Mouse (Mus musculus) brown adipose tissue, adult 24 weeks (tissue): Measurements from ENCODE around the gene Cmklr1. TPM values are rescaled to one million over a fixed set of nuclear protein-coding genes. Genes with fewer than 3 reads are reported as not detected.

ENCODE experiments used
- H3K27ac ChIP-seq: fragments of 200-500 bp; replicated peaks from 2 replicates; pipeline ENCODE4 v1.5.1; 2012; ENCODE audit warnings: low read depth, mild to moderate bottlenecking, low read length
- H3K4me1 ChIP-seq: fragments of 200-500 bp; 2 replicates; pipeline ENCODE4 v1.6.1; 2012; ENCODE audit warnings: low read length, mixed read lengths; ENCODE audit not compliant: control insufficient read depth, insufficient read depth, insufficient read length
- H3K4me3 ChIP-seq: fragments of 200-500 bp; 2 replicates; pipeline ENCODE4 v1.5.1; 2012; ENCODE audit warnings: low read depth, mild to moderate bottlenecking, low read length, moderate library complexity; ENCODE audit not compliant: insufficient read depth
- polyA plus RNA-seq: library from polyadenylated mRNA; stranded (reverse); fragments of >200 nt; gene quantifications from 2 replicates; pipeline ENCODE4 v1.2.4, GENCODE M21; 2012; ENCODE audit not compliant: missing spikeins, insufficient read depth, insufficient read length

Gene Cmklr1
- polyA plus RNA-seq, 1 experiment = 10.9 TPM

- no peak overlapping the region for H3K4me3 ChIP-seq
- H3K4me1 ChIP-seq = peaks cover 13% of the 10 kb centered on the region
- peak overlapping the region; percentile 40; the same call in 1 of the 2 replicates for H3K27ac ChIP-seq
Observed at GRCm38 (mm10) chr5:113672456-113672855, 22.2 kb upstream of the Cmklr1 start.

DNA sequence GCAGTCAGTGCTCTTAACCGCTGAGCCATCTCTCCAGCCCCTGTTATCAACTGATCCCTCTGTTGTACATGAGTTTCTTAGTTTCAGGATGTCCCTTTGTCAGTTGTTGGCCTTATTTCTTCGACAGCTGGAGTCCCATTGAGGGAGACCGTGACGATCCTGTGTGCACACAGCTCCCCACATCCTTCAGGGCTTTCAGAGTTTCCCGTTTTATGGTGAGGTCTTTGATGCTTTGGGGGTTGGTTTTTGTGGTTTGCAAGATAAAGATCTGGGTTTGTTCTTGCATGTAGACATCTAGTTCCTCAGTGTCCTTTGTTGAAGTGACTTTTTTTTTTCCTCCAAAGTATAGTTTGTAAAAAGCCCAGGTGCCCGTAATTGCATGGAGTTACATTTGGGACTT lies 20.4 kb upstream of the Cmklr1 start:
- Histone ChIP-seq H3K27ac (no peak overlapping the region), H3K4me3 (no peak overlapping the region), H3K4me1 (peaks cover 13% of the 10 kb centered on the region)

DNA sequence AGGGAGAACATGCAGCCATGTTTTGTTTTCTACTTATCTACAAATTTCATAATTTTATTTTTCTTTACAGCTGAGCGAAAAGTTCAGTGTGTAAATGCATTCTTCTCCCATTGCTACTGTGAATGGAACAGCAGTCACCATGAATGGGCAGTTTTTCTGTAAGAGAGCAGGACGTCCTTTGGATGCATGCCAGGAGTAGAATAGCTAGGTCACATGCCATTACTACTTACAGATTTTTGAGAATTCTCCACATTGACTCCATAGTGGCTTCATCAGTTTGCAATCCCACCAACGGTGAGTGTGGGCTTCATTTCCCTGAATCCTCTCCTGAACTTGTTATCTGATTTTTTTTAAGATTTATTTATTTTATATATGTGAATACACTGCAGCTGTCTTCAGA lies 19.9 kb upstream of the Cmklr1 start:
- no peak overlapping the region for H3K27ac ChIP-seq
- H3K4me3 ChIP-seq = no peak overlapping the region
- peaks cover 13% of the 10 kb centered on the region for H3K4me1 ChIP-seq

GRCm38 (mm10) chr5:113664629-113665195 lies 14.5 kb upstream of the Cmklr1 start:
- H3K4me3 ChIP-seq = no peak overlapping the region
- no peak overlapping the region for H3K27ac ChIP-seq
- H3K4me1 ChIP-seq = no peaks in the 10 kb centered on the region

DNA sequence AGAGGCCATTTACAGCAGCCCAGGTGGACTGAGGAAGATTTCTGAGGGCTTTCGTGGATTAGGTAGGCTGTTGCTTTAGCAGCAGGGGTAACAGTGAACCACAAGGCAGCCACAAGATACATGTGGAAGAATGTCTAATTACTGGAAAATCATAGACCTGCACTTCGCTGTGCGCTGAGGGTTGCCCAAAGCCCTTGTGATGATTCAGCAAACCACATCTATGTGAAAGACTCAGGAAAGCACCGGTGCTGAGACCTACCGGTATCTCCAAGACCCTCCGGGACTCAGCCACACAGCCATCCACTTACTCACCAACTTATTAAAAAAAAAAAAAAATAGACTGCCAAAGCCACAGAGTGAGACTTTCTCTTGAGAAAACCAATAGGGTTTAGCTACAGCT lies 13.9 kb upstream of the Cmklr1 start:
- Histone ChIP-seq H3K4me3 (no peak overlapping the region), H3K4me1 (no peaks in the 10 kb centered on the region), H3K27ac (no peak overlapping the region)

DNA sequence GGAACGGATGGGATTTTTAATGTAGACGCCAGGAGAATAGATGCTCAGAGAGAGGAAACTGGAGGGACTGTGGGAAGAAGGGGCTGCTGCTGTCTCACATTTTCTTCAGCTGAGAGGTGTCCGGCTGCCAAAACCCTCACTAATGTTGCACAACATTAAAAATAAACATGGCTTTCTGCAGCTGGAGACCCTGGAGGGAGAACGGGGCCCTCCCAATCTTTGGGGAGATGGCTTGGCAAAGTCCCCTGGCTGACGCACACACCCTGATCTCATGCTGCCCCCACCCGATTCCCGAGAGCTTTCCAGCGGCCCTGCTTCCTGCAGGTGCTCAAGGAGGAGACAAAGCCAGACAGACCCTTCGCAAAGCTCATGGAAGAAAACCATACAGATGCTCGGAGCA lies 10.6 kb upstream of the Cmklr1 start:
- Histone ChIP-seq H3K4me3 (no peak overlapping the region), H3K4me1 (no peaks in the 10 kb centered on the region), H3K27ac (no peak overlapping the region)

DNA sequence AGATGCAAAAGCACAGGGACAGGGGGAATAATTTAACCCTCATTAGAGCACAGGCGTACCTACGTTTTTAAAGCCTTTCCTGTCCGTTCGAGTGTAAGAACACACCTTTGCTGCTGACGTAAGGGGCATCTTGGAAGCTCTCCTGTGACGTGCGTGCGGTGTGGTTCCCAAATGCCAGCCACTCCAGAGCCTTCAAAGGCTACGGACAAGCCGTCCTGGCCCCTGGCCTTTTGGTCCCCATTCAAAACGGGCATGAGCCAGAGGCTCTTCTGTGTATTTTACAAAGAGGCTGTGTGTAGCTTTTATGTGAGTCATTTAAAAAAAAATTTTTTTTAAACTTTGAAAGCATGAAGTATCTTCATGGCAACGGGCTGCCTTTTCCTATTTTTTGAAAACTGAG lies 4.6 kb upstream of the Cmklr1 start:
- Histone ChIP-seq H3K27ac (no peak overlapping the region), H3K4me3 (no peak overlapping the region), H3K4me1 (no peaks in the 10 kb centered on the region)

- Histone ChIP-seq H3K27ac (no peak overlapping the region), H3K4me1 (no peaks in the 10 kb centered on the region), H3K4me3 (no peak overlapping the region)
Observed at GRCm38 (mm10) chr5:113654206-113654605, 4.0 kb upstream of the Cmklr1 start.

DNA sequence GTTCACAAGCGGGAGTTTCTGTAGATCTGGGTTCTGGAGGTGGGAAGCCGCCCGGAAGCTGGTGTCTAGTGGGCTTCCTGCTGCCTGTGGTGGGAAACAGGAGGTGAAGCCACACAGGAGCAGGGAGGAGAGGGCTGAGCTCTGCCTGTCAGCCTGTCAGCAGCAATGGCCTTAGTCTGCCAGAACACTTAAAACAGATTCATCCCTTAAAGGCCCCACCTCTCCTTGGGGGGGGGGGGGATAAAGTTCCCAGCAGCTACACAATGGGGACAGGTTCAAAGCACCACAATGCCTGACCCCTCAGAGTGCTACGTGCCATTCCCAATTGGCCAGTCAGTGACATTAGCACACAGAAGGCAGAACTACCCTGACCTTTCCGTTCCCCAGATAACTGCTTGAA lies 2.0 kb upstream of the Cmklr1 start:
- Histone ChIP-seq H3K4me3 (no peak overlapping the region), H3K4me1 (no peaks in the 10 kb centered on the region), H3K27ac (no peak overlapping the region)

GRCm38 (mm10) chr5:113648647-113649211 lies 1.5 kb downstream of the Cmklr1 start:
- Histone ChIP-seq H3K4me1 (no peaks in the 10 kb centered on the region), H3K4me3 (peak overlapping the region; percentile 46), H3K27ac (peak overlapping the region; percentile 77)

DNA sequence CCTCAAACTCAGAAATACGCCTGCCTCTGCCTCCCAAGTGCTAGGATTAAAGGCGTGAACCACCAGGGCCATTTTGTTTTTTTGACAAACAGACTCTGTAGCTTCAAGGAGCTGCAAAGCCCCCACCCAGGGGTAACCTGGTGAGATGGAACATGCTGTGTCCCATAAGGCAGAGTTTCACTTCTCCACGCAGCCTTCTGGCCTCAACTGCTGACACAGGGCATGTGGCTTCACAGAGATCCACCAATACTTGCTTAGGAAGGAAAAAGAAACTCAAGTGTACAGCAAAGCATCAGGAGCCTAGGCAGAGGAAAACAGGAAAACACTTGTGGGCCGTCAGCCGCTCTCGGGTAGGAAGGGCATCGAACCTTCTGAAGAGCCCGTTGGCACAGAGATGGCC lies 3.1 kb downstream of the Cmklr1 start:
- Histone ChIP-seq H3K4me3 (no peak overlapping the region), H3K4me1 (peaks cover 10% of the 10 kb centered on the region; the same call in 1 of the 2 replicates), H3K27ac (no peak overlapping the region)

DNA sequence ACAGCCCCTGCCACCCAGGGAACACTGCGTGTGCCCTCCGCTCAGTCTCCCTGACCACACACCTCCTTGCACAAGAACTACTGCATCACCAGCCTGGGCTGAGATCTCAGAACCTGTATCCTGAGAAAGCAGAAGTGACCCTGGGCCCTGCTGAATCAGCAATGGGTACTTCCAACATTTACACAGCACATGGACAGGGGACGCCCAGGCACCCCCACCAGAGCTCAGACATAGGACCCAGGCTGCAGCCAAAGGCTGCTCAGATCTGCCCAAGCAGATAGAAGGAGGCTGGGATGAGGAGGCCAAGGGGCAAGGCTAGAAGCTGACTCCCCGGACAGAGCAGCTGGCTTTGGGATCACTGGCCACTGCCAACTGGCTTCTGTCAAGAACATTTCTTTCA lies 5.7 kb downstream of the Cmklr1 start:
- H3K4me3 ChIP-seq = no peak overlapping the region
- H3K27ac ChIP-seq = peak overlapping the region; percentile 51

DNA sequence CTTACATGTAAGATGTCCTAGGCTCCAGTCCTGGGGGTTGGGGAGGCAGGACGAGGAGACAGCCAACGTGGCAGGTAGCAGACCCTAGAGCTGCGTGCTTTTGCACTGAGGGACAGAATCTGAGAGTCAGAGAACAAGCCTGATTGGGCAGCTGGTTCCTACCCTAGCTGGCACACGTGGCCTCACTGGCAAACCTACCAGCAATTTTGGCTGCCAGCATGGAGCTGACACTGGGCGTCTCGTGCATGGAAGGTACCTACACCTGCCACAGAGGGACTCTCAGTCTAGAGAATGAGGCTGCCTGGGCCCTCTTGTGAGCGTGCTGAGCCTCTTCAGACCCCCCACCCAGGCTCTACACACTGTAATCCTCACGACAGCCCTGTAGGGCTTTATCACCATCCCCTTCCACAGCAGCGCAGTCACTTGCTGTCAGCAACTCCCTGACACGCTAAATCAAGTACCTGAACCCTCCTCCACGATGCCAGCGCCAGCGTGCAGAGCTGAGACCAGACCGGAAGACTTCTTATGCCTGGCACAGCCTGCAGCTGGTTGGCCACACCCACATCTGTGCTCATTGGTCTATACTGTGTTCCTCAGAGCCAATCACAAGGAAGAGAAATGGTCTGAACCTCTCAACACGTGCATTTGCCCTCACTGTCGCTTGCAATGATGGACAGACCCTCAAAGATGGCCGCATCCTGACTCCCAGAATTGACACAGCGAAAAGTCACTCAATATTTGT lies 6.9 kb downstream of the Cmklr1 start:
- Histone ChIP-seq H3K4me1 (peaks cover 10% of the 10 kb centered on the region; the same call in 1 of the 2 replicates), H3K4me3 (no peak overlapping the region), H3K27ac (no peak overlapping the region)

More for the DNA sequence above, 5.7 kb downstream of the Cmklr1 start:
- peaks cover 10% of the 10 kb centered on the region; the same call in 1 of the 2 replicates for H3K4me1 ChIP-seq

DNA sequence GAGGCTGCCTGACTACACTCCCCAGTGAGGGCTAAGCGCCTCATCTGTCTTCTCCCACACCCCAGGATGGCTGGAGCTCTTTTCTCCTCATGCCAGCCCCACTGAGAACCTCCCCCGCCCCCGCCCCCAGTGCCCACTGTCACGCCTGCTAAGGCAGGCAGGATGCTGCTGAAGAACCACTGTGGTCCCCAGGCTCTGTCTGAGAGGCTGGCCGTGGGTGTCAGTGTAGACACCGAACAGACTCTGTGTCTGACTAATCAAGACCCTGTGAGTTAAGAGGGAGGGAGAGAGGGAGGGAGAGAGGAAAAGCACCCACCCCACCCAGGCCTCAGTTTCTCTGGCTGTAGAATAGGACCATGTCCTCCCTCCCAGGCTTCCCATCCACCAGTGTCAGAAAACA lies 9.2 kb downstream of the Cmklr1 start:
- no peak overlapping the region for H3K4me3 ChIP-seq
- peaks cover 21% of the 10 kb centered on the region for H3K4me1 ChIP-seq
- H3K27ac ChIP-seq = no peak overlapping the region

DNA sequence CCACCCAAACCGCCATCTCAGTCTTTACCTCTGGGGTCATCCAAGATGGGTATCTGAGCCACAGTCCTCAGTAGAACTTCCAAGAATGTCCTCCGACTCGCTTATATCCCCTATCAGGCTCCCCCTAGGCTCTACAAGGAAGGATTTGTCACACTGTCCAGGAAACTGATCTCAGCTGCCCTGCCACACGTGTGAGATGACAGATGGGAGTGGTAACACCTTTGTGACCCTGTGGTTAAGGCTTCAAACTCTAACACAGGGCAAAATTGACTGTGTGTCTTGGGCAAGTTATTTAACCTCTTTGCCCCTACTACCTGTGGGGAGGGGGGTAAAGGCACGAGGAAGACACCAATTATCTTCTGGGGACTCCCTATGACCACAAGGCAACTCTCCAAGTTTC lies 11.1 kb downstream of the Cmklr1 start:
- peaks cover 38% of the 10 kb centered on the region for H3K4me1 ChIP-seq
- no peak overlapping the region for H3K27ac ChIP-seq

GRCm38 (mm10) chr5:113638055-113638454 lies 12.2 kb downstream of the Cmklr1 start:
- no peak overlapping the region for H3K27ac ChIP-seq
- H3K4me1 ChIP-seq = peaks cover 39% of the 10 kb centered on the region
- H3K4me3 ChIP-seq = no peak overlapping the region

More for the DNA sequence above, 11.1 kb downstream of the Cmklr1 start:
- H3K4me3 ChIP-seq = no peak overlapping the region
